ENCODE assay signal across 35 mouse cellular contexts in genomic region chr2:151021158-151021557, GRCm38 (mm10).
"Had no signal": no experiment of that assay in that cellular context is flagged by ENCODE, and none has a peak within 500 bp of the region (broad histone marks: within the 10 kb centered on the region; RNA-seq: fewer than 3 reads in every experiment).

No protein-coding gene starts in this region.

- DNase-seq: heart, postnatal 14 days; heart, postnatal 36 days; heart, postnatal 4 days; kidney, adult 11 months; kidney, adult 18-20 months; kidney, adult 2 months; kidney, adult 8-10 months; kidney, adult 9 months; kidney, postnatal 10 days; kidney, postnatal 14 days; kidney, postnatal 25 days; kidney, postnatal 36 days; kidney, postnatal 4 days; layer of hippocampus, adult 9-11 months; layer of hippocampus, postnatal 36 days had no signal

- H3K9ac ChIP-seq: heart, embryonic 12.5 days; heart, embryonic 13.5 days; heart, embryonic 15.5 days; hindbrain, embryonic 12.5 days; hindbrain, embryonic 13.5 days; hindbrain, embryonic 14.5 days; hindbrain, embryonic 15.5 days; intestine, embryonic 15.5 days; kidney, embryonic 15.5 days had no signal

- H3K27ac ChIP-seq: heart, embryonic 10.5 days; heart, embryonic 13.5 days; heart, embryonic 15.5 days; hindbrain, embryonic 10.5 days; hindbrain, embryonic 12.5 days; hindbrain, embryonic 13.5 days; hindbrain, embryonic 14.5 days; hindbrain, embryonic 15.5 days; hindbrain, postnatal 0 days; intestine, embryonic 15.5 days; kidney, embryonic 15.5 days; kidney, postnatal 0 days; layer of hippocampus, adult 2 months; left cerebral cortex, adult 2 months had no signal

- H3K4me1 ChIP-seq: heart, embryonic 10.5 days; heart, embryonic 12.5 days; heart, embryonic 13.5 days; heart, embryonic 15.5 days; hindbrain, embryonic 10.5 days; hindbrain, embryonic 12.5 days; hindbrain, embryonic 13.5 days; hindbrain, embryonic 15.5 days; intestine, embryonic 15.5 days; kidney, embryonic 15.5 days had no signal

- H3K4me2 ChIP-seq: heart, embryonic 11.5 days; heart, embryonic 12.5 days; heart, embryonic 13.5 days; heart, embryonic 15.5 days; hindbrain, embryonic 12.5 days; hindbrain, embryonic 13.5 days; hindbrain, embryonic 14.5 days; hindbrain, embryonic 15.5 days; intestine, embryonic 15.5 days; kidney, embryonic 15.5 days had no signal

- H3K27me3 ChIP-seq: heart, embryonic 12.5 days; heart, embryonic 13.5 days; heart, embryonic 15.5 days; hindbrain, embryonic 12.5 days; hindbrain, embryonic 13.5 days; hindbrain, embryonic 15.5 days; intestine, embryonic 15.5 days; kidney, embryonic 15.5 days had no signal

- H3K36me3 ChIP-seq: heart, embryonic 10.5 days; heart, embryonic 12.5 days; heart, embryonic 15.5 days; hindbrain, embryonic 12.5 days; hindbrain, embryonic 13.5 days; hindbrain, embryonic 15.5 days; intestine, embryonic 15.5 days had no signal

- H3K4me3 ChIP-seq: heart, embryonic 10.5 days; heart, embryonic 12.5 days; heart, embryonic 13.5 days; heart, embryonic 15.5 days; hindbrain, embryonic 10.5 days; hindbrain, embryonic 12.5 days; hindbrain, embryonic 13.5 days; hindbrain, embryonic 15.5 days; intestine, embryonic 15.5 days; kidney, embryonic 15.5 days; layer of hippocampus, adult 2 months; left cerebral cortex, adult 2 months had no signal

- ATAC-seq: hindbrain, embryonic 16.5 days; hindbrain, postnatal 0 days; inflammation-experienced regulatory T-cells, adult 6 months; intestine, embryonic 15.5 days; intestine, embryonic 16.5 days; intestine, postnatal 0 days had no signal

- H3K9me3 ChIP-seq: heart, embryonic 10.5 days; heart, embryonic 12.5 days; heart, embryonic 13.5 days; heart, embryonic 15.5 days; hindbrain, embryonic 10.5 days; hindbrain, embryonic 12.5 days; hindbrain, embryonic 13.5 days; hindbrain, embryonic 15.5 days; intestine, embryonic 15.5 days; kidney, embryonic 15.5 days had no signal
